Mouse (Mus musculus) myocyte (in vitro differentiated cells): Measurements from ENCODE around the gene Mgat3. TPM values are rescaled to one million over a fixed set of nuclear protein-coding genes. Genes with fewer than 3 reads are reported as not detected.

ENCODE experiments used
- H3K27me3 ChIP-seq: one replicate; pipeline ENCODE4 v1.6.1; 2011; ENCODE audit not compliant: control insufficient read depth, insufficient read depth, insufficient read length
- H3K36me3 ChIP-seq: one replicate; pipeline ENCODE4 v1.6.1; 2011; ENCODE audit not compliant: control insufficient read depth, insufficient read depth
- H3K4me2 ChIP-seq: one replicate; pipeline ENCODE4 v1.6.1; 2011; ENCODE audit warnings: low read depth, control low read depth
- H3K4me3 ChIP-seq: one replicate; pipeline ENCODE4 v1.5.1; 2011; ENCODE audit warnings: mild to moderate bottlenecking, control low read depth, moderate library complexity
- H3K79me2 ChIP-seq: one replicate; pipeline ENCODE4 v1.6.1; 2011; ENCODE audit not compliant: control insufficient read depth, insufficient read depth
- H3ac ChIP-seq: one replicate; pipeline ENCODE4 v1.6.1; 2011; ENCODE audit not compliant: control insufficient read depth, insufficient read length
- CEBPB ChIP-seq: IDR thresholded peaks from 2 replicates; pipeline ENCODE4 v1.6.1; 2011; ENCODE audit warnings: mild to moderate bottlenecking, moderate library complexity; ENCODE audit not compliant: poor library complexity, insufficient read depth, severe bottlenecking
- E2F4 ChIP-seq: IDR thresholded peaks from one replicate; pipeline ENCODE4 v1.6.1; 2011; ENCODE audit warnings: mild to moderate bottlenecking, control low read depth, moderate library complexity; ENCODE audit not compliant: insufficient read depth
- MAX ChIP-seq: IDR thresholded peaks from one replicate; pipeline ENCODE4 v1.6.1; 2011; ENCODE audit warnings: low read depth, mild to moderate bottlenecking, control low read depth
- MYOD1 ChIP-seq, 3 experiments: IDR thresholded peaks; one replicate each; pipeline ENCODE4 v1.6.1; 2011; ENCODE audit warnings: control low read depth in 2 of 3, low read depth in 2 of 3, mild to moderate bottlenecking in 2 of 3, moderate library complexity in 1 of 3; ENCODE audit not compliant: insufficient read length in 2 of 3, control insufficient read depth in 1 of 3
- MYOG ChIP-seq, 3 experiments: IDR thresholded peaks; one replicate each; pipeline ENCODE4 v1.6.1; 2011; ENCODE audit warnings: control low read depth in 2 of 3, low read depth in 2 of 3, mild to moderate bottlenecking in 2 of 3; ENCODE audit not compliant: insufficient read length in 2 of 3, control insufficient read depth in 1 of 3, insufficient read depth in 1 of 3
- POLR2A ChIP-seq: IDR thresholded peaks from one replicate; pipeline ENCODE4 v1.6.1; 2011; ENCODE audit warnings: low read depth, mild to moderate bottlenecking, control low read depth, moderate library complexity; ENCODE audit not compliant: insufficient read length
- POLR2AphosphoS2 ChIP-seq: IDR thresholded peaks from one replicate; pipeline ENCODE4 v1.6.1; 2011; ENCODE audit warnings: low read depth, control low read depth; ENCODE audit not compliant: insufficient read length
- REST ChIP-seq: IDR thresholded peaks from one replicate; pipeline ENCODE4 v1.6.1; 2011; ENCODE audit warnings: mild to moderate bottlenecking, control low read depth, moderate library complexity; ENCODE audit not compliant: insufficient read depth, insufficient read length
- SRF ChIP-seq: IDR thresholded peaks from one replicate; pipeline ENCODE4 v1.6.1; 2011; ENCODE audit warnings: low read depth; ENCODE audit not compliant: control insufficient read depth, insufficient read length
- TCF12 ChIP-seq: IDR thresholded peaks from one replicate; pipeline ENCODE4 v1.6.1; 2011; ENCODE audit warnings: mild to moderate bottlenecking, control low read depth; ENCODE audit not compliant: poor library complexity, insufficient read depth, severe bottlenecking
- TCF3 ChIP-seq: IDR thresholded peaks from one replicate; pipeline ENCODE4 v1.6.1; 2011; ENCODE audit warnings: low read depth, control low read depth; ENCODE audit not compliant: insufficient read length
- USF1 ChIP-seq: IDR thresholded peaks from one replicate; pipeline ENCODE4 v1.6.1; 2011; ENCODE audit warnings: low read depth, mild to moderate bottlenecking, control low read depth, moderate library complexity
- polyA plus RNA-seq: library from polyadenylated mRNA; unstranded; fragments of >200 nt; fragmentation: generic; extraction: Trizol; gene quantifications from one replicate; pipeline ENCODE4 v1.2.1, GENCODE M21; 2012; ENCODE audit warnings: missing spikeins

The Mgat3 gene
- polyA plus RNA-seq, 1 experiment = 9.7 TPM

DNA sequence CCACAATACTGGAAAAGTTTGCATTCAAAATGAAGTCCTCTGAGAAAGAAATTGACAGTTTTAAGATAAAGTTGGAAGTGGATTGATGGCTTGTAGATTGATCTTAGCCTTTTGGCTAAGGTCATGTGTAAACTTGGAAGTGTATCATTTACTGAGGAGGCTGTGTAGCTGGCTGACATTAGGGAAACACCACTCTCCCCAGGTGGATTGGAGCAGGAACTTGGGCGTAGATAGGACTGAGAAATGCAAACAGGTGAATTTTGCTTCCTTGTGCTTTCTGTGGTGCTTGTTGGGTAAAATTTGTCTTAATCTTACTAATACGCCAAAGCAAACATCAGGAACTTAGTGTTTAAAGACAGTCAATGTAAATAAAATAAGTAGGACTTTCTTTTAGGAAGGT, 33.2 kb upstream of the Mgat3 start:
- Histone ChIP-seq H3K36me3 (peaks cover 47% of the 10 kb centered on the region), H3ac (no peak overlapping the region), H3K79me2 (peaks cover 93% of the 10 kb centered on the region), H3K4me3 (no peak overlapping the region), H3K27me3 (no peaks in the 10 kb centered on the region), H3K4me2 (no peak overlapping the region)
- TF ChIP-seq USF1 = no peak
- no peak for TF ChIP-seq MAX
- TF ChIP-seq E2F4 = no peak
- no peak for TF ChIP-seq SRF

DNA sequence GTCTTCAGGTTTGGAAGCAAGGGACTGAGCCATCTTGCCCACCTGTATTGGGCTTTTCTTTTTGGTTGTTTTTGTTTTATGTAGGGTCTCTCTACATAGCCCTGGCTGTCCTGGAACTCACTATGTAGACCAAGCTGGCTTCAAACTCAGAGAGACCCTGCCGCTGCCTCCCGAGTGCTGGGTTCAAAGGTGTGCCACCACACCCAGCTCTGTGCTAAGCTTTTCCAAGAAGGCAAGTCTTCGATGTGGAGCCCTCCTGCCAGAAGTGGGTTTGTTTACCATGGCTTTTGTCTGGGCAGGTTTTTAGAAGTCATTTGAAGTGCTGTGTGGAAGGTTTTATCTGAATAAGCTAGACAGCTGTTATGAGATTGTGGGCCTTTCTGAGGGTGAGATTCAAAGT, 32.6 kb upstream of the Mgat3 start:
- Histone ChIP-seq H3ac (no peak overlapping the region), H3K27me3 (no peaks in the 10 kb centered on the region), H3K79me2 (peaks cover 88% of the 10 kb centered on the region), H3K4me3 (no peak overlapping the region), H3K36me3 (peaks cover 47% of the 10 kb centered on the region), H3K4me2 (no peak overlapping the region)
- no peak for TF ChIP-seq POLR2AphosphoS2
- no peak for TF ChIP-seq E2F4
- no peak for TF ChIP-seq USF1
- TF ChIP-seq TCF3 = no peak
- no peak for TF ChIP-seq MYOG (IDR thresholded peaks at IDR 0.05; ENCODE audit: control insufficient read depth in 1 of 3, insufficient read depth in 1 of 3, insufficient read length in 2 of 3, low read depth in 2 of 3)
- no peak for TF ChIP-seq POLR2A
- TF ChIP-seq TCF12 = no peak
- TF ChIP-seq MYOD1 (IDR thresholded peaks at IDR 0.05; ENCODE audit: control insufficient read depth in 1 of 3, insufficient read length in 2 of 3, low read depth in 2 of 3) = no peak
- no peak for TF ChIP-seq SRF
- TF ChIP-seq REST = no peak
- TF ChIP-seq CEBPB = no peak

DNA sequence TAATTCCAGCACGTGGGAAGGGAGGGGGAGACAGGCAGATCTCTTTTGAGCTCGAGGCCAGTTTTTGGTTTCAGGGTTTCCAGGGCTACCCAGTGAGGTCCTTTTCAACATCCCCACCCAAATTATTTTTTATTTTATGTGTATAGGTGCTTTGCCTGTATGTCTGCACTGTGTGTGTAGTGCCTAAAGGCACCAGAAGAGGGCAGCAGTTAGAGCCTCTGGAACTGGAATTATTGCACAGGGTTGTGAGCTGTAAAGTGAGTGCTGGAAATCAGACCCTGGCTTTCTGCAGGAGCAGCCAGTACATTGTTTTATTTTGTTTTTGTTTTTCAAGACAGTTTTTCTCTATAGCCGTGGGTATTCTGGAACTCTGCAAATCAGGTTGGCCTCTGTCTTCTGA, 31.4 kb upstream of the Mgat3 start:
- no peak for TF ChIP-seq CEBPB
- TF ChIP-seq POLR2A = no peak
- TF ChIP-seq REST = no peak
- no peak for TF ChIP-seq MAX
- TF ChIP-seq MYOD1 (IDR thresholded peaks at IDR 0.05; ENCODE audit: control insufficient read depth in 1 of 3, insufficient read length in 2 of 3, low read depth in 2 of 3) = no peak
- no peak for TF ChIP-seq MYOG (IDR thresholded peaks at IDR 0.05; ENCODE audit: control insufficient read depth in 1 of 3, insufficient read depth in 1 of 3, insufficient read length in 2 of 3, low read depth in 2 of 3)
- no peak for TF ChIP-seq USF1
- no peak for TF ChIP-seq TCF3
- no peak for TF ChIP-seq TCF12
- TF ChIP-seq POLR2AphosphoS2 = no peak
- no peak for TF ChIP-seq E2F4
- TF ChIP-seq SRF = no peak
- Histone ChIP-seq H3ac (no peak overlapping the region), H3K36me3 (peaks cover 47% of the 10 kb centered on the region)

DNA sequence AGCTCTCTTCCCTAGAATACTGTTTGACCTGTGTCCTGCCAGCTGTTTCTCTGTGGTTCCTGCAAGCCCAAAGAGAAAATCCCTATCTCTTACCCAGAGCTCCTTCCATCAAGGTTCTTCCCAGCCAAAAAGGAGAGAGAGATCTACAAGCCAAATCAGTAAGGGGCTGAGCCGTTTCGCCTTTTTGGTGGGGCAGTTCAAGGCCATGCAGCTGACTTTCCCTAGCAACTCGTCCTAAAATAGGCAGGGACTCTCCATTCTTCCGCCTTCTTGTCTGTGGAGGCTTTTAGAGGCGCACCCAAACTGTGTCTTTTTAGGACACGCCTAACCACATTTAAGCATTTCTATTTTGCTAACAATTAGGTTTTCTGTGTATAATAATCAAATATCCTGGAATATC, 29.8 kb upstream of the Mgat3 start:
- H3K79me2 ChIP-seq = peaks cover 61% of the 10 kb centered on the region
- H3K4me3 ChIP-seq = no peak overlapping the region
- H3ac ChIP-seq = no peak overlapping the region
- H3K4me2 ChIP-seq = peak overlapping the region; percentile 2
- no peaks in the 10 kb centered on the region for H3K27me3 ChIP-seq
- no peak for TF ChIP-seq POLR2A
- TF ChIP-seq REST = no peak
- no peak for TF ChIP-seq TCF3
- TF ChIP-seq POLR2AphosphoS2 = no peak
- no peak for TF ChIP-seq E2F4
- H3K36me3 ChIP-seq = peaks cover 47% of the 10 kb centered on the region

More for the DNA sequence above, 31.4 kb upstream of the Mgat3 start:
- no peaks in the 10 kb centered on the region for H3K27me3 ChIP-seq
- no peak overlapping the region for H3K4me3 ChIP-seq
- H3K79me2 ChIP-seq = peaks cover 75% of the 10 kb centered on the region
- H3K4me2 ChIP-seq = no peak overlapping the region

DNA sequence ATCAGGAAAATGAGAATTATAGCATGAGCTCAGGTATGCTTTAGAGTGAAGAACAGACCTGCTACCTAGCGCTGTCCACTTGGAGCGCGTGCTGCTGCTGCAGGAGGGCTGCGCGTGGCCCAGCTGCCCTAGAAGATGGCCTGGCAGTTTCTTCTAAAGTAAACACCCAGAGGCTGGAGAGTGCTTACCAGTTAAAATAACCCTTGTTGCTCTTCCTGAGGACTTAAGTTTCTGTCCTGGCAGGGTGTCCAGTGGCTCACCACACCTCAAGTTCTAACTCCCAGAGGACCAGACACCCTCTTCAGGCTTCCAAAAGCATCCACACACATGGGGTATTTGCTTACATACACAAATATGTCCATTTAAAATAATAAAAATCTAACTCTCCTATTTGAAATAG, 28.1 kb upstream of the Mgat3 start:
- no peak for TF ChIP-seq POLR2AphosphoS2
- TF ChIP-seq MYOD1 (IDR thresholded peaks at IDR 0.05; ENCODE audit: control insufficient read depth in 1 of 3, insufficient read length in 2 of 3, low read depth in 2 of 3) = no peak
- TF ChIP-seq REST = no peak
- no peak for TF ChIP-seq SRF
- no peak for TF ChIP-seq MAX
- no peak for TF ChIP-seq TCF12
- TF ChIP-seq USF1 = no peak
- TF ChIP-seq TCF3 = no peak
- no peak for TF ChIP-seq POLR2A
- no peak for TF ChIP-seq E2F4
- TF ChIP-seq CEBPB = no peak
- TF ChIP-seq MYOG (IDR thresholded peaks at IDR 0.05; ENCODE audit: control insufficient read depth in 1 of 3, insufficient read depth in 1 of 3, insufficient read length in 2 of 3, low read depth in 2 of 3) = no peak
- no peaks in the 10 kb centered on the region for H3K27me3 ChIP-seq
- peaks cover 42% of the 10 kb centered on the region for H3K36me3 ChIP-seq
- peaks cover 44% of the 10 kb centered on the region for H3K79me2 ChIP-seq
- H3K4me3 ChIP-seq = no peak overlapping the region
- H3K4me2 ChIP-seq = no peak overlapping the region
- no peak overlapping the region for H3ac ChIP-seq
